Mouse (Mus musculus): ENCODE results near the gene Camk2b.

DNA sequence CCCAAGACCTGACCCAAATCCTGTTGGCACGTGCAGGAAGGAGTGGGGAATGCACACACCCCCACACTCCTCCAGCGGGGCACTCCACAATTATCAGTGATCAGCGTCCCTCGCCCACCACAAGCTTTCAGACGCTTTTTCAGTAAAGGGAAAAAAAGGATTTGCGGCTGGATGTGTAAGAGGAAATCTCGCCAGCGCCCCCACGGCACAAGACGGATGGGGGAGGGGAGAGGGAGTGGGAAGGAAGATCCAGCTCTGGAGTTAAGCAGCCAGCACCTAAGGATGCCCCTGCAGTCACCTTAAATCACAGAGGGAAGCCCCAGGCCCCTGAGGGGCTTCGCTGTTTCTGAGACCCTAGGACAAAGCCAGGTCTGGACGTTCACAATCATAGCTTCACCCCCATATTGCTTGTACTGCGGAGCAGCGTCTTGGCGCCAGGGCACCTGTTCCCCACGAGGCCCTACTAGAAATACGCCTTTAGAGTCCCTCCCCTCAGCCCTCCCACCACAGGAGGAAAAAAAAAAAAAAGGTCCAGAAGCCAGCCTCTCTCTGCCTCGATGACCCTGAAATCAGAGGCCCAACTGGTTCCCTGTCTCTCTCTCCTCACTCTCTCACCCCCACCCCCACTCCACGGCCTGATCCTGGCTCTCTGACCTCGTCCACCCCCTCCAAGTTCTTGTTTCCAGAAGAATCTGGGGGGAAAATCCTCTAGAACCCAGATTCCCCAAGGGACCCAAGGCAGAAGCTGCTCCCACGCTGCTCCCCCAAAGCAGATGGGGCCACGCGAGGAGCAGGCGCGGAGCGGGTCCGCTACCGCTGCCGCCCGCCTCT, 1.7 kb downstream of the Camk2b start:
- TF ChIP-seq CTCF (IDR thresholded peaks at IDR 0.05; ENCODE audit: borderline replicate concordance, insufficient read depth, low read depth, low read length) (no peak), POLR2A (IDR thresholded peaks at IDR 0.05; ENCODE audit: borderline replicate concordance, insufficient read depth, low read length) (no peak)
